Mouse (Mus musculus): ENCODE results near the gene Amh. TPM values are rescaled to one million over a fixed set of nuclear protein-coding genes. Genes with fewer than 3 reads are reported as not detected.

Gene Amh
- total and polyA plus RNA-seq, 2 experiments from 2014 or later, result 0.18 to 4.0 TPM

DNA sequence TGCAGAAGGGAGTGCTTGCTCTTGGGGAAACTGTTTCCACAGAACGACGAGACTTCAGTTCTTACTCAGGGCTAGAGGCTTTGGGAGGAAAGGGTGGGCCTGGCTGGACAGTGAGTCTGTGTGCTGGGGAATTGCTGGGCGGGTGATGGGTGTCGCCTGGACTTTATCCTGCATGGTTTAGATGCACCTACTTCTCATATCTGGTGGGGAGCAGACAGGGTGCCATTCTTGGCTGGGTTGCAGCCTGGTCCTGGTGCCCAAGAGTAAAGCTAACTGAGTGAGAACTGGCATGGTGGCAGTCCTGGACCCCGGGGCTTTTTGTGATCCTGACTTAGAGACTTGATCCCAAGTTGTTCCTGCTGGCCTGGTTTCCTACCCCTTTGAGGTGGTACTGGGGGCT lies 51.9 kb downstream of the Amh start:
- no peaks in the 10 kb centered on the region for H3K27me3 ChIP-seq (ENCODE audit: control insufficient read depth, insufficient read depth, low read length)
- H3K4me3 ChIP-seq (ENCODE audit: low read depth, low read length), result no peak overlapping the region
- no peak overlapping the region for H3K9ac ChIP-seq (replicated peaks; ENCODE audit: low read depth, low read length)
- H3K27ac ChIP-seq (ENCODE audit: low read depth), result no peak overlapping the region
- WGBS, result 82% methylated on average over 5 of the region's 5 CpGs
- H3K36me3 ChIP-seq (replicated peaks; ENCODE audit: control insufficient read depth, insufficient read depth, low read length), result peaks cover 14% of the 10 kb centered on the region
- TF ChIP-seq EP300 (IDR thresholded peaks at IDR 0.05; ENCODE audit: low read depth) (no peak), CTCF (IDR thresholded peaks at IDR 0.05; ENCODE audit: low read depth) (no peak)
- DNase-seq (ENCODE audit: low spot score) (no peak), ATAC-seq (ENCODE audit: insufficient read depth, low read depth) (no peak)
- H3K9me3 ChIP-seq (replicated peaks; ENCODE audit: control insufficient read depth, low read length), result no peaks in the 10 kb centered on the region
- H3K4me2 ChIP-seq (ENCODE audit: low read depth, low read length), result no peak overlapping the region
- peaks cover 13% of the 10 kb centered on the region; the same call in 1 of the 2 replicates for H3K4me1 ChIP-seq (ENCODE audit: control insufficient read depth, insufficient read depth)

MicroRNAs within 50 kb of the gene (microRNA counts, 519-probe panel; counts per million panel counts)
- microRNA mmu-miR-1982, result not detected

Small RNAs within 50 kb of the gene (microRNA-seq; reads per million reads assigned to microRNA genes)
- 11.6 reads per million, percentile 31 among the genes with 10 or more reads in this experiment for gene Mir1982

Other genes with a start within 250 kb of the Amh start
- gene Rexo1, start 243.7 kb upstream of the Amh start, total RNA-seq (2014; rRNA removed; ENCODE audit: low replicate concordance), result 13.1 and 17.6 TPM in 2 replicates
- 7.6 TPM in 2 replicates for gene Rexo1, start 243.7 kb upstream of the Amh start, polyA plus RNA-seq (2015; fragmentation: Nextera tagmentation; extraction: Ambion mirVana)
- 9.3 TPM in 2 replicates for gene Klf16, start 227.9 kb upstream of the Amh start, total RNA-seq (2014; rRNA removed; ENCODE audit: low replicate concordance)
- gene Klf16, start 227.9 kb upstream of the Amh start, polyA plus RNA-seq (2015; fragmentation: Nextera tagmentation; extraction: Ambion mirVana), result 3.1 and 3.5 TPM in 2 replicates
- gene Abhd17a, start 214.9 kb upstream of the Amh start, total RNA-seq (2014; rRNA removed; ENCODE audit: low replicate concordance), result 194 and 462 TPM in 2 replicates
- 88.2 and 88.6 TPM in 2 replicates for gene Abhd17a, start 214.9 kb upstream of the Amh start, polyA plus RNA-seq (2015; fragmentation: Nextera tagmentation; extraction: Ambion mirVana)
- gene Scamp4, start 202.4 kb upstream of the Amh start, total RNA-seq (2014; rRNA removed; ENCODE audit: low replicate concordance), result 25.8 and 44.5 TPM in 2 replicates
- 39.2 and 39.8 TPM in 2 replicates for gene Scamp4, start 202.4 kb upstream of the Amh start, polyA plus RNA-seq (2015; fragmentation: Nextera tagmentation; extraction: Ambion mirVana)
- gene Adat3, start 202.4 kb upstream of the Amh start, total RNA-seq (2014; rRNA removed; ENCODE audit: low replicate concordance), result 1.6 and 4.5 TPM in 2 replicates
- 1.8 and 2.7 TPM in 2 replicates for gene Adat3, start 202.4 kb upstream of the Amh start, polyA plus RNA-seq (2015; fragmentation: Nextera tagmentation; extraction: Ambion mirVana)
- 0.23 and 1.3 TPM in 2 replicates for gene Gm49322, start 199.2 kb upstream of the Amh start, total RNA-seq (2014; rRNA removed; ENCODE audit: low replicate concordance)
- 0.33 and 0.38 TPM in 2 replicates for gene Gm49322, start 199.2 kb upstream of the Amh start, polyA plus RNA-seq (2015; fragmentation: Nextera tagmentation; extraction: Ambion mirVana)
- gene Csnk1g2, start 182.4 kb upstream of the Amh start, total RNA-seq (2014; rRNA removed; ENCODE audit: low replicate concordance), result 141 and 149 TPM in 2 replicates
- gene Csnk1g2, start 182.4 kb upstream of the Amh start, polyA plus RNA-seq (2015; fragmentation: Nextera tagmentation; extraction: Ambion mirVana), result 69.1 and 75.6 TPM in 2 replicates
- gene Btbd2, start 148.2 kb upstream of the Amh start, total RNA-seq (2014; rRNA removed; ENCODE audit: low replicate concordance), result 92.2 and 108 TPM in 2 replicates
- 36.7 and 40.6 TPM in 2 replicates for gene Btbd2, start 148.2 kb upstream of the Amh start, polyA plus RNA-seq (2015; fragmentation: Nextera tagmentation; extraction: Ambion mirVana)
- 150 and 174 TPM in 2 replicates for gene Mknk2, start 127.1 kb upstream of the Amh start, total RNA-seq (2014; rRNA removed; ENCODE audit: low replicate concordance)
- gene Mknk2, start 127.1 kb upstream of the Amh start, polyA plus RNA-seq (2015; fragmentation: Nextera tagmentation; extraction: Ambion mirVana), result 76.9 and 78.3 TPM in 2 replicates
- gene Mob3a, start 103.3 kb upstream of the Amh start, total RNA-seq (2014; rRNA removed; ENCODE audit: low replicate concordance), result 15.0 and 15.6 TPM in 2 replicates
- gene Mob3a, start 103.3 kb upstream of the Amh start, polyA plus RNA-seq (2015; fragmentation: Nextera tagmentation; extraction: Ambion mirVana), result 10.8 and 11.5 TPM in 2 replicates
- 6.6 and 6.9 TPM in 2 replicates for gene Izumo4, start 103.1 kb upstream of the Amh start, total RNA-seq (2014; rRNA removed; ENCODE audit: low replicate concordance)
- gene Izumo4, start 103.1 kb upstream of the Amh start, polyA plus RNA-seq (2015; fragmentation: Nextera tagmentation; extraction: Ambion mirVana), result 3.6 and 7.3 TPM in 2 replicates
- 72.7 and 77.9 TPM in 2 replicates for gene Ap3d1, start 63.0 kb upstream of the Amh start, total RNA-seq (2014; rRNA removed; ENCODE audit: low replicate concordance)
- gene Ap3d1, start 63.0 kb upstream of the Amh start, polyA plus RNA-seq (2015; fragmentation: Nextera tagmentation; extraction: Ambion mirVana), result 31.6 and 34.3 TPM in 2 replicates
- 19.4 and 32.8 TPM in 2 replicates for gene Dot1l, start 50.0 kb upstream of the Amh start, total RNA-seq (2014; rRNA removed; ENCODE audit: low replicate concordance)
- gene Dot1l, start 50.0 kb upstream of the Amh start, polyA plus RNA-seq (2015; fragmentation: Nextera tagmentation; extraction: Ambion mirVana), result 13.1 and 14.0 TPM in 2 replicates
- gene Sf3a2, start 7.0 kb upstream of the Amh start, total RNA-seq (2014; rRNA removed; ENCODE audit: low replicate concordance), result 8.8 and 12.7 TPM in 2 replicates
- gene Sf3a2, start 7.0 kb upstream of the Amh start, polyA plus RNA-seq (2015; fragmentation: Nextera tagmentation; extraction: Ambion mirVana), result 25.2 and 26.0 TPM in 2 replicates
- 29.3 and 50.6 TPM in 2 replicates for gene Plekhj1, start 6.6 kb upstream of the Amh start, total RNA-seq (2014; rRNA removed; ENCODE audit: low replicate concordance)
- 41.8 and 44.4 TPM in 2 replicates for gene Plekhj1, start 6.6 kb upstream of the Amh start, polyA plus RNA-seq (2015; fragmentation: Nextera tagmentation; extraction: Ambion mirVana)
- 2.2 TPM in 1 of 2 replicates, not detected in the other for gene Jsrp1, start 8.3 kb downstream of the Amh start, total RNA-seq (2014; rRNA removed; ENCODE audit: low replicate concordance)
- 2.3 and 2.7 TPM in 2 replicates for gene Jsrp1, start 8.3 kb downstream of the Amh start, polyA plus RNA-seq (2015; fragmentation: Nextera tagmentation; extraction: Ambion mirVana)
- 2,373 and 2,460 TPM in 2 replicates for gene Oaz1, start 21.4 kb downstream of the Amh start, total RNA-seq (2014; rRNA removed; ENCODE audit: low replicate concordance)
- gene Oaz1, start 21.4 kb downstream of the Amh start, polyA plus RNA-seq (2015; fragmentation: Nextera tagmentation; extraction: Ambion mirVana), result 1,975 and 1,990 TPM in 2 replicates
- 0.92 and 4.2 TPM in 2 replicates for gene Lingo3, start 38.8 kb downstream of the Amh start, total RNA-seq (2014; rRNA removed; ENCODE audit: low replicate concordance)
- gene Lingo3, start 38.8 kb downstream of the Amh start, polyA plus RNA-seq (2015; fragmentation: Nextera tagmentation; extraction: Ambion mirVana), result 1.1 and 1.5 TPM in 2 replicates
- 71.8 and 118 TPM in 2 replicates for gene Lsm7, start 50.0 kb downstream of the Amh start, total RNA-seq (2014; rRNA removed; ENCODE audit: low replicate concordance)
- gene Lsm7, start 50.0 kb downstream of the Amh start, polyA plus RNA-seq (2015; fragmentation: Nextera tagmentation; extraction: Ambion mirVana), result 160 and 162 TPM in 2 replicates
- 35.7 and 44.4 TPM in 2 replicates for gene Sppl2b, start 50.0 kb downstream of the Amh start, total RNA-seq (2014; rRNA removed; ENCODE audit: low replicate concordance)
- 23.3 and 24.2 TPM in 2 replicates for gene Sppl2b, start 50.0 kb downstream of the Amh start, polyA plus RNA-seq (2015; fragmentation: Nextera tagmentation; extraction: Ambion mirVana)
- gene Tmprss9, start 66.6 kb downstream of the Amh start, total RNA-seq (2014; rRNA removed; ENCODE audit: low replicate concordance), result not detected in 2 replicates
- 0.03 TPM in 1 of 2 replicates, not detected in the other for gene Tmprss9, start 66.6 kb downstream of the Amh start, polyA plus RNA-seq (2015; fragmentation: Nextera tagmentation; extraction: Ambion mirVana)
- gene Timm13, start 95.7 kb downstream of the Amh start, total RNA-seq (2014; rRNA removed; ENCODE audit: low replicate concordance), result 163 and 256 TPM in 2 replicates
- 355 and 386 TPM in 2 replicates for gene Timm13, start 95.7 kb downstream of the Amh start, polyA plus RNA-seq (2015; fragmentation: Nextera tagmentation; extraction: Ambion mirVana)
- 13.9 and 18.9 TPM in 2 replicates for gene Lmnb2, start 113.0 kb downstream of the Amh start, total RNA-seq (2014; rRNA removed; ENCODE audit: low replicate concordance)
- 9.1 and 9.7 TPM in 2 replicates for gene Lmnb2, start 113.0 kb downstream of the Amh start, polyA plus RNA-seq (2015; fragmentation: Nextera tagmentation; extraction: Ambion mirVana)
- gene Gadd45b, start 124.8 kb downstream of the Amh start, total RNA-seq (2014; rRNA removed; ENCODE audit: low replicate concordance), result 18.9 and 26.8 TPM in 2 replicates
- 22.3 and 28.0 TPM in 2 replicates for gene Gadd45b, start 124.8 kb downstream of the Amh start, polyA plus RNA-seq (2015; fragmentation: Nextera tagmentation; extraction: Ambion mirVana)
- gene Gng7, start 209.7 kb downstream of the Amh start, total RNA-seq (2014; rRNA removed; ENCODE audit: low replicate concordance), result 0.11 and 0.93 TPM in 2 replicates
- 0.64 and 0.85 TPM in 2 replicates for gene Gng7, start 209.7 kb downstream of the Amh start, polyA plus RNA-seq (2015; fragmentation: Nextera tagmentation; extraction: Ambion mirVana)
- gene Diras1, start 220.4 kb downstream of the Amh start, total RNA-seq (2014; rRNA removed; ENCODE audit: low replicate concordance), result not detected in 2 replicates
- gene Diras1, start 220.4 kb downstream of the Amh start, polyA plus RNA-seq (2015; fragmentation: Nextera tagmentation; extraction: Ambion mirVana), result not detected in 2 replicates
- 18.7 and 29.3 TPM in 2 replicates for gene Slc39a3, start 232.2 kb downstream of the Amh start, total RNA-seq (2014; rRNA removed; ENCODE audit: low replicate concordance)
- gene Slc39a3, start 232.2 kb downstream of the Amh start, polyA plus RNA-seq (2015; fragmentation: Nextera tagmentation; extraction: Ambion mirVana), result 6.3 and 7.5 TPM in 2 replicates

Data from heart, postnatal 0 days (tissue).